Mouse (Mus musculus) C2C12 (cell line): ENCODE results near the gene Ak8.

Experiments used
- CEBPB ChIP-seq: IDR thresholded peaks from one replicate; pipeline ENCODE4 v1.6.1; 2011; ENCODE audit warnings: low read depth, mild to moderate bottlenecking, control low read depth, moderate library complexity
- CTCF ChIP-seq: IDR thresholded peaks from one replicate; pipeline ENCODE4 v1.5.1; 2011; ENCODE audit not compliant: control insufficient read depth, insufficient read depth, insufficient read length
- MAX ChIP-seq: IDR thresholded peaks from one replicate; pipeline ENCODE4 v1.6.1; 2011; ENCODE audit warnings: mild to moderate bottlenecking, control low read depth
- USF1 ChIP-seq: IDR thresholded peaks from one replicate; pipeline ENCODE4 v1.6.1; 2011; ENCODE audit warnings: low read depth, mild to moderate bottlenecking, control low read depth, moderate library complexity

DNA sequence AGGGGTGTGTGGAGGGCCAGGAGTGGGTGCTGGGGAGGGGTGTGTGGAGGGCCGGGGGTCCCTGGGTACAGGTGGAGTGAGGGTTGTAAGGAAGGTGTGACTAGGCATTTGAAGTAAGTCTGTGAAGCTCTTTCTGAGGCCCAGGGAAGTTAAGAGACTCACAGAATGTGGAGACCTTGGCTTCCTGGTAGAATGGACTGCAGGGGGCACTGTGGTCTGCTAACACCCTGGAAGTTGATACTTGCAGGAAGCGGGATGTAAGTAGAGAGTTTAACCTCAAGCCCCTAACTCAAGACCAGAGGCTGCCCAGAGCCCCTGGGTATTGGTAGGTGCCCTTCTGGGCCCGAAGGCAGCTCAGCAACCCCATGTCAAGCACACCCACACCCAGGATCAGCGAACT lies 56.2 kb downstream of the Ak8 start:
- TF ChIP-seq CTCF (peak; percentile 27), MAX (no peak), CEBPB (no peak), USF1 (no peak)
